Mouse (Mus musculus) liver, postnatal 0 days (tissue): ENCODE results near the gene Ctsll3. TPM values are rescaled to one million over a fixed set of nuclear protein-coding genes. Genes with fewer than 3 reads are reported as not detected.

Source experiments
- ATAC-seq: fragments of 200-750 bp; cut with Nextera tagmentation; 2 replicates; pipeline ENCODE4 v1.8.0; 2017; ENCODE audit warnings: mild to moderate bottlenecking, moderate library complexity
- DNase-seq: peaks from one replicate; pipeline ENCODE4 v3.0.0-alpha.2; 2016
- H3K27ac ChIP-seq: fragments of 300-500 bp; sonication (generic); 2 replicates; pipeline ENCODE4 v1.5.1; 2014; ENCODE audit warnings: antibody characterized with exemption, moderate library complexity, mild to moderate bottlenecking, low read depth
- H3K27me3 ChIP-seq: fragments of 300-500 bp; sonication (generic); 2 replicates; pipeline ENCODE4 v1.6.1; 2014; ENCODE audit warnings: low read length, control low read depth, mixed read lengths; ENCODE audit not compliant: insufficient read depth
- H3K36me3 ChIP-seq: fragments of 300-500 bp; sonication (generic); replicated peaks from 2 replicates; pipeline ENCODE4 v1.6.1; 2014; ENCODE audit warnings: mild to moderate bottlenecking, control low read depth, low read length, moderate library complexity, mixed read lengths; ENCODE audit not compliant: insufficient read depth
- H3K4me1 ChIP-seq: fragments of 300-500 bp; sonication (generic); 2 replicates; pipeline ENCODE4 v1.6.1; 2014; ENCODE audit warnings: antibody characterized with exemption, mild to moderate bottlenecking, control low read depth; ENCODE audit not compliant: insufficient read depth
- H3K4me2 ChIP-seq: fragments of 300-500 bp; sonication (generic); 2 replicates; pipeline ENCODE4 v1.6.1; 2014; ENCODE audit warnings: low read depth, mild to moderate bottlenecking, low read length, moderate library complexity, mixed read lengths
- H3K4me3 ChIP-seq: fragments of 300-500 bp; sonication (generic); 2 replicates; pipeline ENCODE4 v1.5.1; 2014; ENCODE audit warnings: low read depth, low read length
- H3K9ac ChIP-seq: fragments of 300-500 bp; sonication (generic); replicated peaks from 2 replicates; pipeline ENCODE4 v1.6.1; 2014; ENCODE audit warnings: mild to moderate bottlenecking, moderate library complexity
- H3K9me3 ChIP-seq: fragments of 300-500 bp; sonication (generic); 2 replicates; pipeline ENCODE4 v1.6.1; 2016; ENCODE audit warnings: mild to moderate bottlenecking, control low read depth, low read length, mixed read lengths
- CTCF ChIP-seq: sonication (generic); IDR thresholded peaks from 2 replicates; pipeline ENCODE4 v1.5.1; 2016; ENCODE audit warnings: antibody characterized with exemption, low read depth
- EP300 ChIP-seq: IDR thresholded peaks from 2 replicates; pipeline ENCODE4 v1.6.1; 2016; ENCODE audit warnings: antibody characterized with exemption, low read depth, mild to moderate bottlenecking
- WGBS: fragments of 180-500 bp; shearing (Covaris S2); extraction: QIAGEN DNeasy Blood & Tissue Kit; methylation state at CpG from one replicate; pipeline ENCODE4 v1.1.7; 2014; ENCODE audit not compliant: insufficient replicate concordance; 5-methylcytosine and 5-hydroxymethylcytosine counted together
- polyA plus RNA-seq: library from polyadenylated mRNA; unstranded; fragments of >200 nt; fragmentation: Nextera tagmentation; extraction: Ambion mirVana; gene quantifications from 2 replicates; pipeline ENCODE4 v1.2.1, GENCODE M21; 2015

Gene Ctsll3
- polyA plus RNA-seq, 1 experiment from 2014 or later: not detected

- no peak overlapping the region for H3K9ac ChIP-seq
- no peaks in the 10 kb centered on the region for H3K36me3 ChIP-seq
- no peak overlapping the region for H3K4me2 ChIP-seq
- 61% methylated on average over 3 of the region's 3 CpGs for WGBS
- ATAC-seq: no peak
- TF ChIP-seq EP300 (no peak), CTCF (no peak)
- no peak for DNase-seq
- no peak overlapping the region for H3K4me3 ChIP-seq
- H3K9me3 ChIP-seq: no peaks in the 10 kb centered on the region
- H3K4me1 ChIP-seq: no peaks in the 10 kb centered on the region
- H3K27ac ChIP-seq: no peak overlapping the region
- H3K27me3 ChIP-seq: no peaks in the 10 kb centered on the region
Measured at GRCm38 (mm10) chr13:60820486-60821175, 18.0 kb upstream of the Ctsll3 start.

- Histone ChIP-seq H3K27ac (no peak overlapping the region), H3K9ac (no peak overlapping the region), H3K36me3 (no peaks in the 10 kb centered on the region), H3K4me3 (no peak overlapping the region), H3K4me1 (no peaks in the 10 kb centered on the region), H3K4me2 (no peak overlapping the region), H3K9me3 (no peaks in the 10 kb centered on the region), H3K27me3 (no peaks in the 10 kb centered on the region)
- ATAC-seq (no peak), DNase-seq (peak; percentile 58)
- WGBS: 6% methylated on average over 7 of the region's 7 CpGs
- peak; percentile 73 for TF ChIP-seq CTCF
- TF ChIP-seq EP300: no peak
Measured at GRCm38 (mm10) chr13:60819469-60819868, 16.8 kb upstream of the Ctsll3 start.

DNA sequence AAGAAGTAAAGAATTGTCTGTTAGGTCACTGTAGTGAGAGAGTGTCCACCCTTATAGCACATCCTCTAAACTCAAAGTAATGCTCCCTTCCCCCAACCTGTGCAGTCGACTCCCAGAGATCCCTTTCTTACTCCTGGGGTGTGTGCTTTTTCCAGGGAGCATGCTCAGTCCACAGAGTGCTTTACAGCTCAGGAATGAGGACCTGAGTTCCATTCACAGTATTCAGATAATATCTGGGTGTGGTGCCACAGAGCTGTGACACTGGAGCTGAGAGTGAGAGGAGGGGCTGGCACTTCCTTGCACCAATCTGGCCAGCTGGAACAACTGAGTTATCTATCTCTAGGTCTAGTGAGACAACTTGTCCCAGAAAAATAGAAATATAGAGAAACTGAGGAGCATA lies 11.1 kb upstream of the Ctsll3 start:
- H3K9ac ChIP-seq: no peak overlapping the region
- no peak overlapping the region for H3K4me3 ChIP-seq
- H3K36me3 ChIP-seq: no peaks in the 10 kb centered on the region
- 50% methylated on average over 1 of the region's 1 CpGs for WGBS
- H3K4me1 ChIP-seq: no peaks in the 10 kb centered on the region
- no peak for TF ChIP-seq EP300
- TF ChIP-seq CTCF: no peak
- ATAC-seq (no peak), DNase-seq (no peak)
- no peaks in the 10 kb centered on the region for H3K27me3 ChIP-seq
- H3K4me2 ChIP-seq: no peak overlapping the region
- no peaks in the 10 kb centered on the region for H3K9me3 ChIP-seq
- H3K27ac ChIP-seq: no peak overlapping the region

- H3K4me1 ChIP-seq: no peaks in the 10 kb centered on the region
- no peaks in the 10 kb centered on the region for H3K9me3 ChIP-seq
- DNase-seq (no peak), ATAC-seq (no peak)
- H3K4me2 ChIP-seq: no peak overlapping the region
- WGBS: 70% methylated on average over 6 of the region's 6 CpGs
- no peak overlapping the region for H3K9ac ChIP-seq
- H3K36me3 ChIP-seq: no peaks in the 10 kb centered on the region
- no peaks in the 10 kb centered on the region for H3K27me3 ChIP-seq
- TF ChIP-seq EP300: no peak
- no peak for TF ChIP-seq CTCF
- no peak overlapping the region for H3K27ac ChIP-seq
- H3K4me3 ChIP-seq: no peak overlapping the region
Measured at GRCm38 (mm10) chr13:60812768-60813167, 10.1 kb upstream of the Ctsll3 start.

DNA sequence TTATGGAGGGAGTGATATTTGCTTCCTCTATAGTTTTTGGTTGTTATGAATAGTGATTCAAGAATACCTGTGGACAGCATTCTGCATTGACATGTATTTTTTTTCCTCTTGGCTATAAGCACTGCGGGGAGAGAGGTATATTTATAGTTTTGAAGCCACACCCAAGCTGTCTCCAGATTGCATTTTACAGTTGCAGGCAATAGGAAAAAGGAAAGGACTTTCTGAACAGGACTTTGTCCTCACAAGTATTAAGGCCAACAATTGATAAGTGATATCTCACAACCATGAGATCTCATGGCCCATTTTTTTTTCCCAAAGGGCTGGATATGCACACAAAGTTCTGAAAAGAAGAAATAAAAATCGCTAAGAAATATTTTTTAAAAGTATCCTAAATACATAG lies 7.0 kb upstream of the Ctsll3 start:
- H3K9ac ChIP-seq: no peak overlapping the region
- ATAC-seq (no peak), DNase-seq (no peak)
- no peaks in the 10 kb centered on the region for H3K36me3 ChIP-seq
- H3K27ac ChIP-seq: no peak overlapping the region
- TF ChIP-seq CTCF: no peak
- TF ChIP-seq EP300: no peak
- H3K4me3 ChIP-seq: no peak overlapping the region
- H3K27me3 ChIP-seq: no peaks in the 10 kb centered on the region
- H3K4me1 ChIP-seq: no peaks in the 10 kb centered on the region
- WGBS: 57% methylated on average over 2 of the region's 2 CpGs
- H3K4me2 ChIP-seq: no peak overlapping the region
- no peaks in the 10 kb centered on the region for H3K9me3 ChIP-seq

DNA sequence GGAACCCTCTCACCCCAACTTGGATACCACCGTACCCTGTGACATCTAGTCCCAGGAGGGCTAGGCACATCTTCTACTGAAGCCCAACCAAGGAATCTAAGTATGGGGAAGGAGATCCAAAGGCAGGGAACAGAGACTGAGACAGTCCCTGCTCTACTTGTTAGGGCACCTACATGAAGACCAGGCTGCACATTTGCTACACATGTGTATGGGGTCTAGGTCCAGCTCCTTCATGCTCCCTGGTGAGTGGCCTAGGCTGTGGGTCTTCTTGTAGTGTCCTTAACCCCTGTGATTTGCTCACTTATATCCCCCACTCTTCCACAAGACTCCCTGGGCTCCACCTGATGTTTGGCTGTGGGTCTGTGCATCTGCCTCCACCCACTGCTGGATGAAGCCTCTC lies 13.2 kb downstream of the Ctsll3 start:
- Histone ChIP-seq H3K36me3 (no peaks in the 10 kb centered on the region), H3K27me3 (no peaks in the 10 kb centered on the region), H3K9me3 (no peaks in the 10 kb centered on the region), H3K4me2 (no peak overlapping the region), H3K4me1 (no peaks in the 10 kb centered on the region), H3K27ac (no peak overlapping the region), H3K4me3 (no peak overlapping the region), H3K9ac (no peak overlapping the region)
- DNase-seq (no peak), ATAC-seq (no peak)
- TF ChIP-seq CTCF: no peak
- TF ChIP-seq EP300: no peak
- 76% methylated on average over 1 of the region's 1 CpGs for WGBS

DNA sequence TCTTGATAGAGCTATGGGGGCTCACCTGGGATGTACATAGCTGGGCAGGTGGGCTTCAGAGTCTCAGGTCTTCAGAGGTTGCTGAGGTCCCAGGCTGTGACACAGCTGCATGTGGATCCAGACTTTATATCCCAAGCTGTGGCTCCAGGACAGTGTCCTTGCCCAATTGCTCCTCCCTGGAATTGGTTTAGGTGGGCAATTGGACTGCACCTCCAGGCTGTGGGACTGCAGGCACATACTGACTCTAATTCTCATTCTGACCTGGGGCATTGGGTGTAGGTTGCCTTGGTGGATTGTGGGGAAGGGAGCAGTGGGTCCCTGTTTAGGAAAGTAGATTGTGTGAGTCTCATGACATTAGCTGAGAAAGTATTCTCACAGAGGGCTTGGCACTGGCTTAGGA lies 16.4 kb downstream of the Ctsll3 start, which contains the start of gene BC051665:
Gene BC051665 (minus strand): TSS at position 101 of the 400 bp plus-strand sequence.
- DNase-seq (no peak), ATAC-seq (no peak)
- no peak within 1 kb of the TSS for H3K27ac ChIP-seq
- no peak within 1 kb of the TSS for H3K4me3 ChIP-seq
- no peaks in the 10 kb centered on the region for H3K36me3 ChIP-seq
- H3K4me2 ChIP-seq: no peak within 1 kb of the TSS
- H3K4me1 ChIP-seq: no peaks in the 10 kb centered on the region
- TF ChIP-seq EP300 (no peak), CTCF (no peak)
- no peaks in the 10 kb centered on the region for H3K27me3 ChIP-seq
- H3K9ac ChIP-seq: no peak within 1 kb of the TSS
- no peaks in the 10 kb centered on the region for H3K9me3 ChIP-seq
